Mouse (Mus musculus): ENCODE measurements around the gene Ahdc1. TPM values are rescaled to one million over a fixed set of nuclear protein-coding genes. Genes with fewer than 3 reads are reported as not detected.

Gene Ahdc1
- total RNA-seq, 2 experiments from 2014 or later: 41.9 to 50.8 TPM

DNA sequence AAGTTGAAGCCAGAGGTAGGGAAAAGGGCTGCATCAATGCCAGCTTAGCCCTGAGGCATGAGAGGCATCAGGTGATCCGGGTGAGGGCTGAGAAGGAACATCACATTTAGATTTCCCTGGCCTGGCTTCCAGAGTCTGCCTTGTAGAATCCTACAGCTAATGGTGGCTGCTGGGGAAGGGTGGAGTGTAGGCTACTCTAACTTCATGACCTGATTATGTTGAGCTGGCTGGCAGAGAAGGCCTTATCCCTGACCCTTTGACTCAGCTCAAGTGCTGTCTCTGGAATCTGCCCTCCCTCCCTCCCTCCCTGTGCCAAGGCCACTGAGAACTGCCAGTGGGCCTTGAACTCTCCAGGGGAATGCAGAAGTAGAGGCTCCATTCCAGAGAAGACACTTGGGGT, 24.4 kb downstream of the Ahdc1 start:
- intact Hi-C loops (cut with DNase I): no loop called here
- DNase-seq: no peak

DNA sequence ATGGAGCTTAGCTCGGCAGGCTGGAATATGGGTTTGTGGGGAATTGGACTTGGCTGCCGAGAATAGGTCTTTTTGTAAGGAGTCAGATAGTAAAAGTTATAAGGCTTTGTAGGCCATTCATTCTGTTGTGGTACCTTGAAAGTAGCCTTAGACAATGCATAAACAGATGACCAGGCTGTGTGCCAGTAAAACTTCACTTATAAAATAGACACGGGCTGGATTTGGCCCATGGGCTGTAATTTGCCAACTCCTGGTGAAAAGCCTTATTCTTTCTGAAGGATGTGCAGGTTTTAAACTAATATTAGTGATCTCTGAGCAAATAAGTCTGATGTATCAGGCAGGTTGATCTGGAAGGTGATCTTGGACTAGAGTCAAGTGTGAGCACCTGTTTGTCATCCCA, 24.9 kb downstream of the Ahdc1 start:
- DNase-seq: no peak
- intact Hi-C loops (cut with DNase I): no loop called here

DNA sequence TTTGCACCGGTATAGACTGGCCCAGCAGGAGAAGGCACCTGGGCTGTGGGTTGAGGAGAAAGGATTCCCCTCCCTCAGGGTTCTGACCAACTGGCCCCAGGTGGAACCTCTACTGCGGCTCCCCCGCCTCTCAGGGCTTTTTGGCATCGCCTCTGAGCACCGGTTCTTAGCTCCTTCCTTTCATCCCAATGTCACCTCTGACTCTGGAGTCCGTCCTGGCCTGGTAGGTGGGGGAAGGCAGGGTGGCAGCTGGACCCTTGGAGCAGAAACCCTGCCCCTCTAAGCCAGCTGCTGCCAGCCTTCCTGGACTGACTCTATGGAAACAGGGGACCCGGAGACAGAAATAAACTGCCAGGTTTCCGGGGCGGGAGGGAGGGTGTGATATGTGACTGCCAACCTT, 26.2 kb downstream of the Ahdc1 start:
- intact Hi-C loops (cut with DNase I): no loop called here
- no peak for DNase-seq

DNA sequence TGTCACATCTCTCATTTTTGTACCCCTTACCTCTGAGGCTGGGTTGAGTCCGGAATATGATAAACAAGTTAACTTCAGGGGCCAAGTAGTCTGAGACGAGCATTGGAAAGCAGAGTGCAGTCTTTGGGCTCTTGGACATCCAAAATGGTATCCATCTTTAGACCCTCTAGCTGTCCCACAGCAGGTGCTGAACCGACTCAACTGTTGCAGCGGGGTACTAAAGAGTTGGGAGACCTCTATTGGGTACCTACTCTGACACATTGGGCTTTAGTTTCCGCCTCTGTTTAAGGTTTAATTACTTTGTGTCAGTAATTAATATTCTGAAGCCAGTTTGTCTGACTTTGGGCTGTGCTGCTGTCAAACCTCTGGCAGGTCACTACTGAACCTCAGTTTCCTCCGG, 26.7 kb downstream of the Ahdc1 start:
- no peak for DNase-seq
- intact Hi-C loops (cut with DNase I): no loop called here

DNA sequence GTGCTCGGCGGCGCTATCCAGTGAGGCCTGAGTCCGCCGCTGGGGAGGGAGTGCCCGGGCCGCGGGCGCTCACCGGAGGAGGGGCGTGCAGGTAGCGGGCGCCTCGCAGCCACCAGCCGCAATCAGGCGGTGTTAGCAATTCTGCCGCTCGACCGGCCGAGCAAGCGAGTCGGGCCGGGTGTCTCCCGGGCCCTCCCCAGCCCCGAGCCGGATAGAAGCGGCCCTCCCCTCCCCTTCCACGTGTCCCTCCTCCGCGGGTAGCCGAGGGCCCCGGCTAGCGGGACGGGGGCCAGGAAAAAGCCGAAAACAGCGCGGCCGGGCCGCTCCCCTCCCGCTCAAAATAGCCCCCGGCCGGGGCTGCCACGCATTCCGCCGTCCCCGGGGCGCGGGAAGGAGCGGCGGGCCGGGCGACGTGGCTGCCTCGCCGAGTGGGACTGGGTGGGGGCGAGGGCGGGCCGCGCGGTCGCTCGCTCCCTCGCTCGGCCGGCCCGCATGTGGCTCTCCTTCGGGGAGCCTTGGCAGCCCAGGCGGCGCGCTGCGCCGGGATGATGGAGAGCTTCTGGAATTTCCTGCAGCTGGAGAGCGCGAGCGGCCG, 27.6 kb downstream of the Ahdc1 start:
- intact Hi-C loops (cut with DNase I): loop anchor here (1.0 kb wide), 1 partner anchor 25 kb away; no protein-coding TSS in a partner anchor
- DNase-seq: peak; percentile 71 to 85

DNA sequence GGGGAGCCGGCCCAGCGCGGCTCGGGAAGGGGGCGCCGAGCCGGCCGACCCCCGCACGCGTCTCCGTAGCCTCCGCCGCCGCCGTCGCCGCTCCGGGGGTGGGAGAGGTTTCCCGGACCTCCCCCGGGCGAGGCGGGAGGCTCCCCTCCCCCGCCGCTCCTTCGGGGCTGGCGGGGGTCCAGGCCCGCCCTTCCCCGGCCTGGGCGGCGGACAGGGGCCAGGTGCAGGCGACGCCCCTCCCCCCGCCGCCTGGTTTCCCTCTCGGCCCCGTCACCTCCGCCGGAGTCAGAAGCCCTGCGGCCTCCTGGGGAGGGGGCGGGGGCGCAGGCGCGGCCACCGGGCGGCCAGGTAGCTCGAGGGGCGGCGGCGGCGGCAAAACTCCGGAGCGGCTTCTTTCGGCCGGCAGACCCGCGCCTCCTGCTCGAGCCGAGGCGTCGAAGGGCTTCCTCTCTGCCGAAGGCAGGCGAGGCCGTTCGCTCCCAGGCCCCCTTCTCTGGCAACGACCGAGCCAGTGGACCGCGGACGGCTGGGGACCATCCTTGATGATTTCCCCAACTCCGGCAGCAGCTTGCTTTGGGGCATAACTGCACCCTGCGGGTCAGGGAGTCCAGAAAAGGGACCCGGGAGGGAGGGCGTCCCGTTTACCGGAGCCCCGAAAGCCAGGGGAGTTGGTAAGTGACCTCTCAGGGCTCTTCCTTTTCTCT, 28.2 kb downstream of the Ahdc1 start:
- intact Hi-C loops (cut with DNase I): loop anchor here (1.0 kb wide), 1 partner anchor 26 kb away; no protein-coding TSS in a partner anchor
- DNase-seq: peak; percentile 66 to 82

DNA sequence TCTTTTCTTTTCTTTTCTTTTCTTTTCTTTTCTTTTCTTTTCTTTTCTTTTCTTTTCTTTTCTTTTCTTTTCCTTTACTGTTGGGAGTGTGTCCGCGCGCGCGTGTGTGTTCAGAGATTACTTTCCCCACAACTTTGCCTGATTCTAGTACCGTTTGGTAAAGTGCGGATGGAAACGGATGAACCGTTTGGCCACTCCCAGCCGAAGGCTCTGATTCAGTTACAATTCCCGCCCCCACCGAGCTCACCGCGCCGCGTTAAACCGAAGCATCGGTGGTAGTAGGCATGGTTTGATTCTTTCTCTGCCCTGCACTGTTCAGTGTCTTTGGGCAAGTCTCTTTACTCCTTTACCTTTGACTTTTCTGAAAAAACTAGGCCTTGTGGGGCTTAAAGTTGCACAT, 28.8 kb downstream of the Ahdc1 start:
- DNase-seq: no peak
- intact Hi-C loops (cut with DNase I): loop anchor here (1.0 kb wide), 2 partner anchors 15 to 27 kb away; no protein-coding TSS in a partner anchor

DNA sequence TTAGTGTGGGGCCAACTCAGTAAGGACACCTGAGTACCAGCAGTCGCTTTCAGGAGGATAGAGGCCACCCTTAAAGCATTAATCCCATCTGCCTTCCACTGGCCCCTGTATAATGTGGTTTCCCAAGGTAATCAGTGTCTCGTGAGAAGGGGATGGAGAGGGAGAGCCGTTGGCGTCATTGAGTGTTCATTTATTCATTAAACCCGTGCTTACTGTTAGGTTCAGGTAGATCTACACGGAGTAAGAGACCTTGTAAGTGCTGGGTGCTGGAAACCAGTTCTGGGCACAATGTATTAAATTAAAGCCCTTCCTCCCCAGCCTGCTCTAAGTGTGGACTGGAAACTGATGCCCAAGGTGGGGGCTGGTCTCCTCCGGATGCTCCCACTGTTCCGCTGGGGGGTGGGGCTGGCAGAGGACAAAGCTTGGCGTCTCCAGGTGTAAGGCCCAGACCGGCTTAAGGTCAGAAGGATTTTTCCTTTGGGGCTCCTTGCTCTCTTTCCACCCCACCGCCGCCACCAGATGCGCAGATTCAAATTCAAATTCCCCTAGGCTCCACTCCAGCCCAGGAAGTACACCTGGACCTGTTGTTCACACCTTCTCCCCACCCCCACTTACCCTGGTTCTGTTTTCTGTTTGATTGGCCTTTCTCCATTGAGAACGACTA, 29.3 kb downstream of the Ahdc1 start:
- DNase-seq: no peak
- intact Hi-C loops (cut with DNase I): loop anchor here (1.0 kb wide), 1 partner anchor 15 kb away; no protein-coding TSS in a partner anchor

DNA sequence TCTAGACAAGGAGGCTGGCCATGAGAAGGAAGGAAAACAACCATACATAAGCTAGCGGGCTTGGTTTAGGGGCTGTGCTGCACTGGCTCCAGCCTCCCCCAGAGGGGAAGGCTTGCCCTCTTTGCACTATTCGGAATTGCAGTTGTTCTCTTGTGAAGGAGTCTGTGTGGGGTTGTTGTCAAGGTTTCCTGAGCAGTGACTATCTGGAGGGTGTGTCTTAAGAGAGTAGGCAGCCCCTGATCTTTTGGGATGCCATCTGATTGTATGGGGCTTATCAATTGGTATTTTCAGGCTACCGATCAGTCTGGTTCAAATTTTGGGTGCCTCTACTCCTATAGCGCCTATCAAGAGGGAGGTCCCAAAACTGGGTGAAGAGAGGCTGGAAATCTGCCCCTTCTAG, 31.2 kb downstream of the Ahdc1 start:
- intact Hi-C loops (cut with DNase I): no loop called here
- no peak for DNase-seq

DNA sequence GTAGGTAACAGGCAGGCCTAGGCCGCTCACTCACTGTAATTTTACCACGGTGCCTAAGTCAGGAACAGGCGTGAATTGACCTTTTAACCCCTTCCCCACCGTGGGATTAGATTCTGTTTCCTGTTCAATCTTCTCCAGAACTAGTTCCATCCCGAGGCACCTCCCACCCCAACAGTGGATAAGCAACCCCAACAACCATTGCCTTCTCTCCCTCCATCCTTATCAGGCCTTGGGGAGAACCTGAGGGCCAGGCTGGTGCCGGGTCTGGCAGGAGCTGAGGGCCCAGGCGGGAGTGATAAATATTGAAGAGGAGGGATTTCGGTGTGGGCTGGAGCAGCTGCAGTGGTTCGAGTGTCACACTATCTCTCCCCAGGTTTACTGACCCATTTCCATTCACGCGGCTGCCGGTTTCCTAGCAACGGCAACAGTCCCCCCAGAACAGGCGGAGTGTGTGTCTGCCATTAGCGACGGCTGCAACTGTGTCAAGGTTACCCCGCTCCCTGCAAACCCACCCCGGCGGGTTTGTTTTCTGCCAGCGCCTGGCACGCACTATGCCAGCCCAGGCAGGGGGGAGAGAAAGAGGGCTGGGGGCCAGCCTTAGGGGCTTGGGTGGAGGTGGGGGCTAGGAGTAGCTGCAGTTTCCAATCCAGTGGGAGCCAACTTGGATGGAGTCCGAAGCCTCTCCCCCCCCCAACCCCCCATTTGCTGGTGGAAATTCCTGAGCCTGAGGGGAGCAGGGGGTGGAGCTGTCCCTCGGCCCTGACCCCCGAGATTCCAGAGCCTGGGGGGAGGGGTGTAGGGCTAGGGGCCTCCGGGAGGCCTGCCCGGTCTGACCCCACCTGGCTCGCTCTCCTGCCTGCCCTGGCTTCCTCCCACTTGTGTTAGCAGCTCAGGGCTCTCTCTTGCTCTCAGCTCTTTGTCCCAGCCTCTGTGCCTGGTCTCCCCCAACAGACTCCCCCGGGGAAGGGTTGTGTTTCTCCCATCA, 31.9 kb downstream of the Ahdc1 start:
- intact Hi-C loops (cut with DNase I): no loop called here
- no peak for DNase-seq

DNA sequence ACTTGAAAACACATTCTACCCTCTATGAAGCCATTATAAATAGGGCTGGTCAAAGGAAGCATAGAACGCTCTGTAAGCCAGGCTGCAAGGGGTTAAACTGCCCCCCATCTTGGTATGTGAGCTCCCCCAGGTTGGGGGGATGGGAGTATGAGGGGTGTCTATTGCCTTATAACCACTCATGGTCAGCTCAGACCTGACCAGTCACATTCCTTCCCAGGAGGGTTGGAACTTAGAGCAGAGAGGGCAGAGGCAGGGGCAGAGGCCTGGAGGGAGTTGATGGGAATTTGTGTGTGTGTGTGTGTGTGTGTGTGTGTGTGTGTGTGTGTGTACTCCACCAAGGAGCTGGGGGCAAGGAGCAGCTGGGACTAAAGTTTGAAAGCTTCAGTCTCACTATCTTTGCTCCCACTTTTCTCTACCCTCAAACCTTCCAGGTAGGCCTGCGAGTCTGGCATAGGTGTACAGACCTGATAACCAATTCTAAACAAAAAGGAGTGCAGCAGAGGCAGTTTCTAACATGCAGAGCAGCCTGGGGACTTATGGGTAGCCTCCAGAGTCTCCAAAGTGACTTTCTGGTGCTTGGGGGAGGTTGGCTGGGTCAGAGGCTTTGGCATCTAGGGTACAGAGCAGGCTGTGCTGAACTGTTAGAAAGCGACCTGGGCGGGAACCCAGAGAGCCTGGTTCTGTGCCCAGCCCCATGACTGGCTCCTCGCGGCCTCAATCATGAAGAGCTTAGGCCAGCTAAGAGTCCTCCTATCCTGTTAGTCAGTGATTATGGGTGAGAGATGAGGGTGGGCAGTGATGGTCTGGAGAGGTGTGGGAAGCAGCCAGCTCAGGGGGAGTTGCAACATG, 33.0 kb downstream of the Ahdc1 start:
- DNase-seq: peak; percentile 73 to 77
- intact Hi-C loops (cut with DNase I): no loop called here

DNA sequence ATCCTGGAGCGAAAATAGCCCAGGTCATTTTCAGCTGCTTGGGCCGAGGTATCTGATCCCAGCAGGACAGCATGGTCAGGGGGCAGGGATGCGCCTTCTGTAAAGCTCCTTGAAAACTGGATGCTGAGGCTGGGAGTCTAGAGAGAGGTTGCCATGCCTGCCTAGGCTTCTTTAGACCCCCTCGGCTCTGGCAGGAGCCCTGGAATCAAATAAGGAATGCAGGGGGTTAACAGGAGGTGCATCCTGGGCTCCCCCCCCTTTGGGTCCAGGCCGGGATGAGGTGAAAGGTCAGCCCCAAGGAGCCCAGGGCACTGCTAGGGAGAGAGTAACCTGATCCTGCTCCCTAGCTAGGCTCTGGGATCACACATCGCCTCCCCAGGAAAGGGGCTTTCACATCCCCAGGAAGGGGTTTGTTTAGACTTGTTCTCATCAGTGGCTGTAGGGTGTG, 33.6 kb downstream of the Ahdc1 start:
- no peak for DNase-seq
- intact Hi-C loops (cut with DNase I): no loop called here

DNA sequence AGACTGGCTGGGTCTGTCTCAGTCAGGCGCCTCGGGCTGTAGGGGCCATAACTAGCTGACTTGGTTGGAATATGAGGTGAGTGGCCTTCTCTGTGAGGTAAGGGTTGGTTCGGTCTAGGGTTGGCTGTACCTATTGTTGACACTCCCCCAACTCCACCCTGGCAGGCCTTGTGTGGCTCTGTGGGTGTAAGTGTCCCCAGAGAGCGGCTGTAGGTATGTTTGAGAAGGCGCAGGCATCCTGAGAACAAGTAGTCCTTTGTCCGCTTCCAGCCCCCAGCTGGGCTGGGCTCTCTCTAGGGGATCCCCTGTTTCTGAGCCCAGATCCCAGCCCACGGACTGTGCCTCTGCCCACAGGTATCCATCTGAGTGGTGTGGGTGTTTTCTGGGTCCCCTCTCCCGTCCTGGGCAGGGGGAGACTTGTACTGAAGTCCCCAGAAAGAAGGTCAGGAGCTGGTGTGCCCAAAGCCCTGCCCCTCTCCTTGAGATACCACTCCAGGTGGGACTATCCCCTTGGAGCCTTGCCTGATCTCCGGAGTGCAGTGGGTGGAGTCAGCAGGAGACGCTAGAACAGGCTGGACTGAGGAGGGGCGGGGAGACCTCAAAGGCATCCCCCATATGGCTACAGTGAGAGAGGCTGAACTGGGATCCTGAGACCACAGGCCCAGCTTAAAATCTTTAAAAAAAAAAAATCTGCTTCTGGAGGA, 34.9 kb downstream of the Ahdc1 start:
- no peak for DNase-seq
- intact Hi-C loops (cut with DNase I): no loop called here

DNA sequence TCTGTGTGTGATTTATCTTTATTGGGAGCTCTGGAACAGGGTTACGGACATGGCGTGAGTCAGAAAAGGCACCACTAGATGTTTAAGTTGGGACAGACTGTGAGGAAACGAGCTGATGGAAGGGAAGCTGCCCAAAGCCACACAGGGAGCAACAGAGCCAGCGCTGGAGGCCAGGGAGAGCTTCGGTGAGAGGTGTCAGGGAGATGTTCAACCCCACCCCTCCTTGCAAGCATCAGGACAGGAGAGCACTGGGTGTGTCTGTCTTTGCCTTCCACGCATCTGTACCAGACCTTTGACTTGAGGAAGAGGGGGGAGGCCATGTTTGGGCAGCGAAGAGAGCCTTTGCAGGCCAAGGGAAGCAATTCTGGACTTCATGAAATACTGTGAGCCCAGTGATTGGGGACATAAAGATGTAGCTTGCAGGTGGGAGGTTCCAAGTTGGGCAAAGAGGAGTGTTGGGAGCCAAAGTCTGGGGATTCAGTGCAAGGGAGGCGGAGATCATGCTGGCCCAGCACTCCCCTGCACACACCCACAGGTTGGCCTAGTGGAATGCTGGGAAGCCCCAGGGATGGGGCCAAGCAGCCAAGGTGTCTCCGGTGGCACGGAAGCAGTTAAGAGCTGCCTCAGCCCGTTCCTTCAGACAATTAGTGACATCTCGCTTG, 35.8 kb downstream of the Ahdc1 start:
- intact Hi-C loops (cut with DNase I): no loop called here
- DNase-seq: no peak

DNA sequence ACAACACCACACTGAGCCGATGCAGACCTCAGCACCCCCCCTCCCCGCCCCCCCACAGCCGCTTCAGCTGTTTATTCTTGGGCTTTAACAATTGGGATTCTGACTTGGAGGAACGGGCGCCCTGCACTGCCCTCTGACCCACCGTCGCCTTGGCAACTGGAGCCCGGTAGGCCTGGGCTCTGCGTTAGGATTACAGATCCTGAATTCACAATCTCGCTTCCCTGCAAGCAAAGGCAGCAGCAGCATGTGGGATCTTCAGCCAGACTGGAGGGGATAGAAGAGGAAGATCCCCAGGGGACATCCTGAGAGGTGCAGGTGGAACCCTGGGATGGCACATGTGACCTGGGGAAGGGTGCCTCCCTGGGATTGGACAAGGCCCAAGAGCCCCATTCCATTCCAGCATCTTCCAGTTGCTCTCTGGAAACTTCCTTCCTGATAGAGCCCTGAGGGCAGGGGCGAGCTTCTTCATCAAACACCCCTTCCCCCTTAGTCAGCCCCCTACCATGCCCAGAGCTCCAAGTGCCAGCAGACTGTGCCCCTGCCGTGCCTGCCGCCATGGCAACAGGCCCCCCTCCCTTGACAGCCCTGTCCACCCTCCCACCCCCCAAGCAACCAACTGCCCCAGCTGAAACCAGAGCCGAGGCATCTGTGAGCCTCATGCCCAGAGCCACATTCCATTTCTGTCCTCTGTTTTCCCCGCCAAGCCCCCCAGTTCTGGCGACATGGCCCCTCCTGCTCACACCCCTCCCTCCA, 36.5 kb downstream of the Ahdc1 start:
- intact Hi-C loops (cut with DNase I): no loop called here
- no peak for DNase-seq

DNA sequence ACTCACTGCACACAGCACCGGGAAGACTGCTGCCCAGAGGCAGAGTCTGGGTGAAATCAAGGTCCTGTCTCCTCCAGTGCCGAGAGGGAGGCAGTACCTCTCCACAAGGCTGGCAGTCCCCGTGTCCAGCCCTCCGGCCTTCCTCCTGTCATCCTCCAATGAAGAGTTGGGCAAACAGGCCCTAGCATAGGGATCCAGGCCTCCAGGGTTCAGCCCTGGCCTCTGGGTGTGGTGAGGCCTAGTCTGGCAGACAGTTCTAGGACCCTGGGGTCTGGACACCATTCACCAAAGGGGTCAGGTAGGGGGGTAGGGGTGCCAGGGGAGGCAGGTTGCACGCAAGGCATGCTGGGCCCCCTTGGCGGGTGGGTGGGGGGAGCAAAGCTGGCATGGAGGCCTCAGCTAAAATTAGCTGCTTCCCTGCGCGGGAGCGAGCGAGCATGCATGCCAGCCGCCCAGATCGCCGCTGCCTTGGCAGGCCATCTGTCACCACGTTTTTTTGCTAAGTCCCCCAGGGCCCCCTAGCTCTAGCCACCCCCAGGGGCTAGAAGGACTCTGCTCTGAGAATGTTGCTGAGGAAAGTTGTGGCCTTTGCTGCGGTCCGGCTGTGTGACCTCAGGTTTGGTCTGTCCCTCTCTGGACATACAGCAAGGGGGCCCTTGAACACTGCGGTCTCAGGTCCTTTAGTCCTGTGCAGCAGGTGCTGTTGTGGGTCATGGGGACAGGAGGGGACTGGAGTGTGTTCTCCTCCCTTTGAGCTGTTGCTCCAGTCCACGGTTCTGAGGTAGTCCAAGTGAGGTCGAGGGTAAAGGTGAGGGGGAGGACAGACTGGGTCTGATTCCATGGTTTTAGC, 38.2 kb downstream of the Ahdc1 start:
- DNase-seq: peak in 1 of 2 experiments; percentile 60
- intact Hi-C loops (cut with DNase I): no loop called here

All from heart, postnatal 36 days (tissue).